Mouse (Mus musculus): ENCODE data around the gene Pqlc3. TPM values are rescaled to one million over a fixed set of nuclear protein-coding genes. Genes with fewer than 3 reads are reported as not detected.
"Not testable (repeated sequence)": the region's sequence is repeated elsewhere in the genome, so short reads cannot be mapped to it uniquely, and the experiment has no call there.

Gene Pqlc3
- polyA plus RNA-seq, 1 experiment from 2014 or later, result 5.6 TPM

DNA sequence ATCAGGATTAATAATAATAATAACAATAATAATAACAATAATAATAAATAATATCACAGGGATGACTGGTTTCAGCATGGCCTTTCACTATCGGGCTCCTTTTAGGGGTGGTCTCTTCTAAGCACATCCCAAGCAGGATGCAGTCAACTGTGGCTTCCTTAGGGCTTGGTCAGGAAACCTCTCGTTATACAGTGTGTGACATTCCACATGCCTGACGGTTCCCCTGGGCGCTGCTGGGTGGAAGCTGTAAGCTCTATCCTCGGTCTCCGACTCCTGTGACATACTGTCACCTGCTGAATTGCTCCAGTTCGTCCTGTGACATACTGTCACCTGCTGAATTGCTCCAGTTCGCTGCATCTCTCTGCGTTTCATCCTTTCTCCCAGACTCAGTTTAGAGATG, 36.3 kb upstream of the Pqlc3 start:
- no peak for ATAC-seq (ENCODE audit: insufficient number of reproducible peaks, low FRiP score, low TSS enrichment, low read depth)
- H3K27ac ChIP-seq (replicated peaks; ENCODE audit: low read depth, low read length), result no peak overlapping the region
- H3K4me3 ChIP-seq (ENCODE audit: low read depth, low read length), result no peak overlapping the region
- no peak for DNase-seq (ENCODE audit: low spot score)
- WGBS, result 65% methylated on average over 9 of the region's 9 CpGs
- H3K27me3 ChIP-seq (ENCODE audit: control insufficient read depth, insufficient read depth, low read length), result no peaks in the 10 kb centered on the region
- no peaks in the 10 kb centered on the region for H3K36me3 ChIP-seq (ENCODE audit: control insufficient read depth, insufficient read depth, low read length)
- no peak overlapping the region for H3K4me2 ChIP-seq (ENCODE audit: low read depth, severe bottlenecking)
- no peaks in the 10 kb centered on the region for H3K4me1 ChIP-seq (ENCODE audit: control insufficient read depth, insufficient read depth, low read length)
- H3K9me3 ChIP-seq (ENCODE audit: control insufficient read depth, low read length), result no peaks in the 10 kb centered on the region
- no peak overlapping the region for H3K9ac ChIP-seq (ENCODE audit: low read length)

DNA sequence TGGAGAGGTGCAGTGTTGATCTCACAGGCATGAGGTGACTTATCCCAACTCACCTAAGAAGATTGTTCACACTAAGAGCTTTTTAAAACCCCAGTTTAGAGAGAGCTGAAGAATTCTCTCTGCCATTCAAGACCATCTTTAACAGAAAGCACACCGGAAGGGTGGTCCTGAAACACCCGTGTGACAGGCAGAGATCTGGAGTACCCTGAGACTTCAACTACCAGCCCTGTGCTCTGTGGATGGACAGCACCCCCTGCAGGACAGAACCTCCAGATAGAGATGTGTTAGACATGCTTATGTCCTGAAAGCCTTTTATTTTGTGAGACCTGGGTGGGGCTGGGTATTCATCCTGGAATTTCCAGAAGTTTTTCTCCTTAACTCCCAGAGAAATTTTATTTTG, 34.9 kb upstream of the Pqlc3 start:
- no peaks in the 10 kb centered on the region for H3K27me3 ChIP-seq (ENCODE audit: control insufficient read depth, insufficient read depth, low read length)
- 65% methylated on average over 2 of the region's 2 CpGs for WGBS
- no peak overlapping the region for H3K27ac ChIP-seq (replicated peaks; ENCODE audit: low read depth, low read length)
- ATAC-seq (ENCODE audit: insufficient number of reproducible peaks, low FRiP score, low TSS enrichment, low read depth) (no peak), DNase-seq (ENCODE audit: low spot score) (peak; percentile 50)
- no peaks in the 10 kb centered on the region for H3K4me1 ChIP-seq (ENCODE audit: control insufficient read depth, insufficient read depth, low read length)
- H3K9ac ChIP-seq (ENCODE audit: low read length), result no peak overlapping the region
- H3K9me3 ChIP-seq (ENCODE audit: control insufficient read depth, low read length), result no peaks in the 10 kb centered on the region
- H3K4me3 ChIP-seq (ENCODE audit: low read depth, low read length), result no peak overlapping the region
- no peak overlapping the region for H3K4me2 ChIP-seq (ENCODE audit: low read depth, severe bottlenecking)
- no peaks in the 10 kb centered on the region for H3K36me3 ChIP-seq (ENCODE audit: control insufficient read depth, insufficient read depth, low read length)

DNA sequence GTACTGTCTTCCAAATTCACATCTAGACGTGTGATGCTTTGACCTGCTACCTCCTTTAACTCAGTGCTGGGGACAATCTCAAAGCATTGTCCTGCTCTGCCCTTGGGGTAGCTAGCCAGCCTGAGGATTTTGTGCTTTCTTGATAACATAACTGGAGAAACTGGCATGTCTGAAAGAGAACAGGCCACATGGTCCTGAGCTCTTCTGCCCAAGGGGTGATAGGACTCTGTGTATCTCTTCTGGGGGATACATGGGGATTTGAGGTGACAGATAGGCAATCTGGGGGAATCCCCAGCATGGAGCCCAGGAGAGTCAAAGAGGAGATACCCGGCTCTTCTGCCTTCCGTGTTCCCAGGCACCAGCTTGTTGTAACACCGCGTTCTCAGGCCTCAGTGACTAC, 34.5 kb upstream of the Pqlc3 start:
- no peak overlapping the region for H3K4me3 ChIP-seq (ENCODE audit: low read depth, low read length)
- WGBS, result 64% methylated on average over 5 of the region's 5 CpGs
- ATAC-seq (ENCODE audit: insufficient number of reproducible peaks, low FRiP score, low TSS enrichment, low read depth) (no peak), DNase-seq (ENCODE audit: low spot score) (no peak)
- H3K9me3 ChIP-seq (ENCODE audit: control insufficient read depth, low read length), result no peaks in the 10 kb centered on the region
- H3K9ac ChIP-seq (ENCODE audit: low read length), result no peak overlapping the region
- H3K36me3 ChIP-seq (ENCODE audit: control insufficient read depth, insufficient read depth, low read length), result no peaks in the 10 kb centered on the region
- H3K4me1 ChIP-seq (ENCODE audit: control insufficient read depth, insufficient read depth, low read length), result no peaks in the 10 kb centered on the region
- H3K4me2 ChIP-seq (ENCODE audit: low read depth, severe bottlenecking), result no peak overlapping the region
- H3K27me3 ChIP-seq (ENCODE audit: control insufficient read depth, insufficient read depth, low read length), result no peaks in the 10 kb centered on the region
- H3K27ac ChIP-seq (replicated peaks; ENCODE audit: low read depth, low read length), result no peak overlapping the region

DNA sequence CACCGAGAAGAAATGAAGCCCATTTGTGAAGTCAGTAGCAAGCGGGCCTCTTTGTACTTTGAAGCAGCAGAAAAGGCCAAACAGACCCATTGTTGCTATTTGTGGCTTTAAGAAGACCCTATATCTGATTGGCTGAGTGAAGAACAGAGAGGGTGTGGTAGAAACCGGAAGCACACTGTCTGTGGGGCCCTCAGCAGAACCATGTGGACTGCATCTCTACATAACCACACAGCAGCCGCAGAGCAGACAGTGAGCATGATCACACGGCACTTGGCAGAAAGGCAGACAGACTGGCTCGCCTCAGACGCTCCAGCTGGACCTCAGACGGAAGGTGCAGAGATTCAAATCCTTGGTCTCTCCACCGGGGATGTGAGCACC, 33.2 kb upstream of the Pqlc3 start:
- H3K9ac ChIP-seq (ENCODE audit: low read length), result no peak overlapping the region
- H3K4me2 ChIP-seq (ENCODE audit: low read depth, severe bottlenecking), result no peak overlapping the region
- H3K27ac ChIP-seq (replicated peaks; ENCODE audit: low read depth, low read length), result no peak overlapping the region
- no peak for DNase-seq (ENCODE audit: low spot score)
- H3K4me3 ChIP-seq (ENCODE audit: low read depth, low read length), result no peak overlapping the region
- H3K36me3 ChIP-seq (ENCODE audit: control insufficient read depth, insufficient read depth, low read length), result no peaks in the 10 kb centered on the region
- no peaks in the 10 kb centered on the region for H3K4me1 ChIP-seq (ENCODE audit: control insufficient read depth, insufficient read depth, low read length)
- H3K9me3 ChIP-seq (ENCODE audit: control insufficient read depth, low read length), result no peaks in the 10 kb centered on the region
- ATAC-seq (ENCODE audit: insufficient number of reproducible peaks, low FRiP score, low TSS enrichment, low read depth), result no peak
- H3K27me3 ChIP-seq (ENCODE audit: control insufficient read depth, insufficient read depth, low read length), result no peaks in the 10 kb centered on the region
- WGBS, result 81% methylated on average over 9 of the region's 9 CpGs

DNA sequence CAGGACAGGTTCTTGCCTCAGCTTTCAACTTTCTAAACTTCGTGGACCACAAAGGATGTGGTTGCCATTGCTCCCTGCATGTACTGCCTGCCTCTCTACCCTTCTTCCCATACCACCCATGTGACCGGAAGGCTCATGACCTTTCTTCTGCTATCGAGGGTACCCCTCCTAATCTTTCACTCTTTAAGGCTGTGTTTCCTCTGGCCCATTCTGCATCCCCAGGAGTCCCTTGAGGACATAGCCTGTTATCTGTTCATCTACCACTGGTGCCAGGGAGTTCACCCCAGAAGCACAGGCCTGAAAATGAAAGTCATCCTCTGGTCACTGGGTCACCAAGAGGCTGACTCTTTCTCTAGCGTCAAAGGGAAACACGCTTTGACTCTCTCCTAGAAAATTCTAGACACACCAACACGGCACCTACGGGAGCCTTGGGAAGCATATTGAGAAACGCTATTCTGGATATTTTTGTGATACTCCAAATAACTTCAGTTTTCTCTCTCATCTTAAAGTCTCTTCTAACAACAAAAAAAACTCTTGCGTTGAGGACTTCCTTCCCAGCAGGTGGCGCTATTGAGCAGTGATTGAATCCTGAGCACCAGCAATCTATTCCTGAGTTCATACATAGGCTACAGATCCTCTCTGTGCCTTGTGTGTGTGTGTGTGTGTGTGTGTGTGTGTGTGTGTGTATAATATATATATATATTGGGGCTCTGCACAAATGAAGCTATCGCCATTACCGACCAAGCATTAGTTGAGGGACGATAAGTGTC, 32.7 kb upstream of the Pqlc3 start:
- ATAC-seq (ENCODE audit: insufficient number of reproducible peaks, low FRiP score, low TSS enrichment, low read depth) (no peak), DNase-seq (ENCODE audit: low spot score) (peak; percentile 87)
- H3K36me3 ChIP-seq (ENCODE audit: control insufficient read depth, insufficient read depth, low read length), result peaks cover 3% of the 10 kb centered on the region; the same call in 1 of the 2 replicates
- H3K27me3 ChIP-seq (ENCODE audit: control insufficient read depth, insufficient read depth, low read length), result no peaks in the 10 kb centered on the region
- H3K4me3 ChIP-seq (ENCODE audit: low read depth, low read length), result no peak overlapping the region
- 42% methylated on average over 13 of the region's 13 CpGs for WGBS
- H3K9me3 ChIP-seq (ENCODE audit: control insufficient read depth, low read length), result no peaks in the 10 kb centered on the region
- no peaks in the 10 kb centered on the region for H3K4me1 ChIP-seq (ENCODE audit: control insufficient read depth, insufficient read depth, low read length)
- no peak overlapping the region for H3K4me2 ChIP-seq (ENCODE audit: low read depth, severe bottlenecking)
- no peak overlapping the region for H3K27ac ChIP-seq (replicated peaks; ENCODE audit: low read depth, low read length)
- H3K9ac ChIP-seq (ENCODE audit: low read length), result no peak overlapping the region

DNA sequence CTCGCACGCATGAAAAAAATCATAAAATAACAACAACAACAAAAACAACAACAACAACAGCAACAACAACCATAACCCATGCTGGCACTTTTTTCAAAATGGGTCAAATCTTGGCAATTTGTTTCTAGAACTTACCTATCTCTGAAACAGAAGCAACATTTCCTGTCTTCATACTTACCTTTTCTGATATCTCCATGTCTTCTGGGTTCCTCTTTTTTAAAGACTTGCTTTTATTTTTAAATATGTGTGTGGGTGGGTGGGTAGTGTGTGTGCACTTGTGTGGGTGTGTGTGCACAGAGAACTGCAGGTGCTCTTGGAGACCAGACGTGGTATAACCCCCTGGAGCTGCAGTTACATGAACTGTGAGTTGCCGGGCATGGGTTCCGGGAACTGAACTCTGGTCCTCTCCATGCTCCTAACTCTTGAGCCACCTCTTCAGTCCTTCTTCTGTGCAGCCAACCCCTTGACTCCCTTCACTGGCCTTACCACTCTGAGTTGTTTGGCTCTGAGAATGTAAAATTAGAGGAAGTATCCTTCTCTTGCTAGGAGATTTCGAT, 24.4 kb upstream of the Pqlc3 start:
- Histone ChIP-seq H3K9me3 (ENCODE audit: control insufficient read depth, low read length) (no peaks in the 10 kb centered on the region), H3K27ac (replicated peaks; ENCODE audit: low read depth, low read length) (no peak overlapping the region), H3K4me2 (ENCODE audit: low read depth, severe bottlenecking) (no peak overlapping the region), H3K9ac (ENCODE audit: low read length) (no peak overlapping the region), H3K36me3 (ENCODE audit: control insufficient read depth, insufficient read depth, low read length) (peaks cover 3% of the 10 kb centered on the region; the same call in 1 of the 2 replicates), H3K4me3 (ENCODE audit: low read depth, low read length) (no peak overlapping the region), H3K27me3 (ENCODE audit: control insufficient read depth, insufficient read depth, low read length) (no peaks in the 10 kb centered on the region), H3K4me1 (ENCODE audit: control insufficient read depth, insufficient read depth, low read length) (no peaks in the 10 kb centered on the region)
- DNase-seq (ENCODE audit: low spot score) (no peak), ATAC-seq (ENCODE audit: insufficient number of reproducible peaks, low FRiP score, low TSS enrichment, low read depth) (no peak)
- WGBS, result 93% methylated on average over 6 of the region's 6 CpGs

DNA sequence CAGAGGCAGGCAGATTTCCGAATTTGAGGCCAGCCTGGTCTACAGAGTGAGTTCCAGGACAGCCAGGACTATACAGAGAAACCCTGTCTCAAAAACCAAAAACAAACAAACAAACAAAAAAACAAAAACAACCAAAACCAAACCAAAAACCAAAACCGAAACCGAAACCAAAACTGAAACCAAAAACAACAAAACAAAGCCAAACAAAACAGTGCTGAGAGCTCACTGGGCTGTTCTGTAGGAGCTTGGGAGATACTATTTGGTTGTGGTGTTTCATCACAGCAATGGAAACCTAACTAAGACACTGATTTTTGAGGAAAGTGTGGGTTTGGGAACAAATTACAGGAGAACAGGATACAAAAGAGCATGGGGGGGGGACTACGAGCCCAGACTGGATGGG, 21.9 kb upstream of the Pqlc3 start:
- WGBS, result 90% methylated on average over 4 of the region's 4 CpGs
- no peaks in the 10 kb centered on the region for H3K4me1 ChIP-seq (ENCODE audit: control insufficient read depth, insufficient read depth, low read length)

DNA sequence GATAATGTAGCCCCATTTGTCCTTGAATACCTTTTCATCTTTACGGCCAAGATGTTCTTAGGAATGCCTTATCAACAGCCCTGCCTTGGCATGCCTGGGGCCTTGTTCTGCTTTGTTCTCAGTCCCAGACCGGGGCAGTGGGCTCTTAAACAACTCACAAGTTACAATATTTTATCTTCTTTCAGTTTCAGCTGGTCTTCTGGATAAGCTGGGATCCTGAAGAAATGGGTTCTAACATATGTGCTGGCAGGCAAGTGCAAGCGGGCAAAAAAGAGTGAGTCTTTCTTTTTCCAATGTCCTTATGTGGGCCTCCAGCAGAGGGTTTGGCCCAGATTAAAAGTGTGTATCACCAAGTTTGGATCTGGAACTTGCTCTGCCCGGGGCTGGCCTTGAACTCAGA, 20.9 kb upstream of the Pqlc3 start:
- not testable (repeated sequence) for H3K4me3 ChIP-seq (ENCODE audit: low read depth, low read length); ATAC-seq (ENCODE audit: insufficient number of reproducible peaks, low FRiP score, low TSS enrichment, low read depth); H3K9me3 ChIP-seq (ENCODE audit: control insufficient read depth, low read length); DNase-seq (ENCODE audit: low spot score); H3K27me3 ChIP-seq (ENCODE audit: control insufficient read depth, insufficient read depth, low read length); H3K4me1 ChIP-seq (ENCODE audit: control insufficient read depth, insufficient read depth, low read length); H3K27ac ChIP-seq (replicated peaks; ENCODE audit: low read depth, low read length); H3K36me3 ChIP-seq (ENCODE audit: control insufficient read depth, insufficient read depth, low read length); H3K4me2 ChIP-seq (ENCODE audit: low read depth, severe bottlenecking); H3K9ac ChIP-seq (ENCODE audit: low read length)
- 81% methylated on average over 4 of the region's 4 CpGs for WGBS

More for the DNA sequence above, 21.9 kb upstream of the Pqlc3 start:
- DNase-seq (ENCODE audit: low spot score) (no peak), ATAC-seq (ENCODE audit: insufficient number of reproducible peaks, low FRiP score, low TSS enrichment, low read depth) (no peak)
- no peaks in the 10 kb centered on the region for H3K9me3 ChIP-seq (ENCODE audit: control insufficient read depth, low read length)
- no peaks in the 10 kb centered on the region for H3K27me3 ChIP-seq (ENCODE audit: control insufficient read depth, insufficient read depth, low read length)
- H3K4me2 ChIP-seq (ENCODE audit: low read depth, severe bottlenecking), result no peak overlapping the region
- no peaks in the 10 kb centered on the region for H3K36me3 ChIP-seq (ENCODE audit: control insufficient read depth, insufficient read depth, low read length)
- H3K27ac ChIP-seq (replicated peaks; ENCODE audit: low read depth, low read length), result no peak overlapping the region
- no peak overlapping the region for H3K4me3 ChIP-seq (ENCODE audit: low read depth, low read length)
- no peak overlapping the region for H3K9ac ChIP-seq (ENCODE audit: low read length)

DNA sequence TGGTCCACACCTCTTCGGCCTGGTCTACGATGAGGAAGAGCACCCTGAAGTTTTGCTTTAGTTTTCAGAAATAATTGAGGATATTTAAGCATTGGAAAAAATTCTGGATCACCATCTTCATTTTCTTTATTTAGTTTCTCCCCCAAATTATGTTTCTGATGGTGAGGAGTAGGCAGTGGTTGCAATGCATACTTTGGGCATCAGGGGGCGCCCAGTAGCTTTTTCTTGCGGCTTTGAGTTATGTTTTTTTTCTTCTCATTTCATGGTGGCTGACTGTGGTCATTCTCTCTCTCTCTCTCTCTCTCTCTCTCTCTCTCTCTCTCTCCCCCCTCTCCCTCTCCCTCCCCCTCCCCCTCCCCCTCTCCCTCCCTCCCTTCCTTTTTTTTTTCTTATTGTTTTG, 18.3 kb upstream of the Pqlc3 start:
- whole genome bisulfite sequencing, result 24% methylated on average over 4 of the region's 4 CpGs
- no peaks in the 10 kb centered on the region for H3K9me3 ChIP-seq (ENCODE audit: control insufficient read depth, low read length)
- no peaks in the 10 kb centered on the region for H3K27me3 ChIP-seq (ENCODE audit: control insufficient read depth, insufficient read depth, low read length)
- H3K4me3 ChIP-seq (ENCODE audit: low read depth, low read length), result no peak overlapping the region
- no peak for ATAC-seq (ENCODE audit: insufficient number of reproducible peaks, low FRiP score, low TSS enrichment, low read depth)
- peak; percentile 83 for DNase-seq (ENCODE audit: low spot score)
- H3K36me3 ChIP-seq (ENCODE audit: control insufficient read depth, insufficient read depth, low read length), result no peaks in the 10 kb centered on the region
- no peak overlapping the region for H3K4me2 ChIP-seq (ENCODE audit: low read depth, severe bottlenecking)
- H3K9ac ChIP-seq (ENCODE audit: low read length), result no peak overlapping the region
- H3K27ac ChIP-seq (replicated peaks; ENCODE audit: low read depth, low read length), result no peak overlapping the region
- no peaks in the 10 kb centered on the region for H3K4me1 ChIP-seq (ENCODE audit: control insufficient read depth, insufficient read depth, low read length)
